Mouse (Mus musculus): ENCODE measurements around the gene Pparg.

Pparg gene

DNA sequence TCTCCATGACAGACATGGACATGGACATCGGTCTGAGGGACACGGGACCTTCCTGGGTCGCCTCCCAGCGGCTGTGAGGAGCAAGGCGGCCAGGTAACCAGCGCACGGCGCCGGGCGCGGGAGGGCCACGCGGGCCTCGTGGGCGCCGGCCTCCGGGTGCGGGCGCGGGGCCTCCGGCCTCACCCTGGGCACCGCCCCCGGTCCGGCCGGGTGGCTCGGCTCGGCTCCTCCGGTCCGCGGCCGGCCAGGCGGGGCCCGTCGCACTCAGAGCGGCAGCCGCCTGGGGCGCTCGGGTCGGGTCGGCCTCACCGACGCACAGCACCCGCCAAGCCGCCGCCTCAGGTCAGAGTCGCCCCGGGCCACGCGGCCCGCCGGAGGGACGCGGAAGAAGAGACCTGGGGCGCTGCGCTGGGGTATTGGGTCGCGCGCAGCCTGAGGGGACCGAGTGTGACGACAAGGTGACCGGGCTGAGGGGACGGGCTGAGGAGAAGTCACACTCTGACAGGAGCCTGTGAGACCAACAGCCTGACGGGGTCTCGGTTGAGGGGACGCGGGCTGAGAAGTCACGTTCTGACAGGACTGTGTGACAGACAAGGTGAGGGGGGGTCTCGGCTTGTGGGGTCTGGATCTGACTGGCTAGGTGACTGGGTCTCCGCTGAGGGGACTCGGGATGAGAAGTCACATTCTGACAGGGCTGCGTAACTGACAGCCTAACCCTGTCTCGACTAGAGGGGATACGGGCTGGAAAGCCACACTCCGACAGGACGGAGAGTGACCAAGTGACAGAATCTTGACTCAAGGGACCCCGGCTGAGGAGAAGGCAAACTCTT, at the start of gene Pparg:
TSS of gene Pparg (plus strand) at position 176 of the 830 bp plus-strand sequence.
- DNase-seq = peak; percentile 18

- no peak for DNase-seq
Observed at GRCm38 (mm10) chr6:115312780-115313179, 48.0 kb upstream of the Pparg start.

DNA sequence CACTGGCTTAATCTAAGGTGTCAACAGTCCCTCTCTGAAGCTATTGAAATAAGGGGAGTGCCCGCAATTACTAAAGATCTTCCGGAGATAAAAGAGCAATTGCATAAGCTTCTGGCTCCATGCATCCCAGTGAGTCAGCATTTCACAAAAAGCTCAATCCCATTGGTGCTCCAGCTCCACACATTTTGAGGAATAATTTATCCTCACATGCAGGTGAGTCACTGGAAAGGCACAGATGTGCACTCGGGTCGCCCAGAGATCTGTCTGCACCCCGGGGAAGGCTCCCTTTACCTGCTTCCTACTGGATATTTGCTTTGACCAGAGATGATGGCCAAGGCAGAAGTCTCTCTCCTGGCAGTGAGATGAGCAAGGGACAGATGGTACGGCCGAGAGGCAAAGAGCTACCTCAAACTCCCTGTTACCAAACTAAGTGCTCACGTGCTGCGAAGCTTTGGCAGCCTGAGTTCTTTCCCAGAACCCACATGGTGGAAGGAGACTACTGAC, 47.5 kb upstream of the Pparg start:
- no peak for DNase-seq

DNA sequence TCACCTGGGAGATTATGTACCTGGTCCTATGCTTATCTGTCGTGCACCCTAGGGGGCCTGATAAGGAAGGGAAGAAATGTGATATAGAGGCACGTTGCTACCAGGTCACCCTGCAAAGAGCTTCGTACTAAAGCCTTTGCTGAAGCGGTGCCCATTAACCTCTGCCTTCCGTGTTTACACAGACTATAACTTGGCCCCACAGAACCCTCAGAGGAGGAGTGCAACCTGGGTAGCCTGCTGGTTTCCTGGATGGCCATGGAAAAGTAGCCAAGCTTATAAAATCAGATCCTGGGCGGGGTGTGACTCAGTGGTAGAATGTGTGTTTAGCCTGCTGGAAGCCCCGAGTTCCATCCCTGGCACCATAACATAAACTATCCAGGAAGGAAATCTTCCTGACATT, 46.8 kb upstream of the Pparg start:
- no peak for DNase-seq

- DNase-seq = no peak
Observed at GRCm38 (mm10) chr6:115315770-115316169, 45.0 kb upstream of the Pparg start.

DNA sequence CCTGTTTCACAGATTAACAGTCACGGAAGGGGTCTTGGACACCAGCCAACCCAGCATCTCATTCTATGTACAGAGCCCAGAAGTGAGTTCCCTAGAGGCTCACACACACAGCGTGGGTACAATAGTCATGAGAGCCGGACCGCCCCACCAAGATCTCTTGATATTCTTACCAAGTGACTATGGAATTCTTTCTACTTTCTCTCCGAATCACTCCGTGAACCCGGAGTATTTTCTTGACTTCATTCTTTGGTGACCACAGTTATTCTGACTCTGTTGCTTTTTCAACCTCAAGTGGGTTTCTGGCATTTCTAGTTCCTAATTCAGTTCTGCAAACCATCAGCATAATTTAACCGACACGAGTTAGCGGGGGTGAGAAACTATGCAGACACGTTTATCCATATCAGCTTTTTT, 43.9 kb upstream of the Pparg start:
- DNase-seq = no peak

- no peak for DNase-seq
Observed at GRCm38 (mm10) chr6:115318811-115319210, 41.9 kb upstream of the Pparg start.

DNA sequence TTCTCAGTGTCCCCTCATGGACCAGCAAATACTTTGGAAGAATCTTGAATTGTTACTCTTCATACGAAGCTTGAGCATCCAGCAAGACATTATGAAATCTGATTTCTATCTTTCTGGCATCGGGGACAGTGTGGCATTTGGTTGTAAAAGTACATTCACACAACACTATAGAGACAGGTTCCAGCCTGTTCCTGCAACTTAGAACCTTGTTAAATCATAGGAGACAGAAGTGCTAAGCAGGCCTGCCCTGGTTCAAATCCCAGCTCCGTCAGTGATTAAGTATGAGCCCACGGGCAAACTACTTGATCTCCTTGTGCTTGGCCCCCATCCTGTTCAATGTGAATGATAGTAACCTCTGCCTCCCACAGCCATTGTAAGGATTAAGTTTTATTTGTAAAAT, 41.1 kb upstream of the Pparg start:
- no peak for DNase-seq

DNA sequence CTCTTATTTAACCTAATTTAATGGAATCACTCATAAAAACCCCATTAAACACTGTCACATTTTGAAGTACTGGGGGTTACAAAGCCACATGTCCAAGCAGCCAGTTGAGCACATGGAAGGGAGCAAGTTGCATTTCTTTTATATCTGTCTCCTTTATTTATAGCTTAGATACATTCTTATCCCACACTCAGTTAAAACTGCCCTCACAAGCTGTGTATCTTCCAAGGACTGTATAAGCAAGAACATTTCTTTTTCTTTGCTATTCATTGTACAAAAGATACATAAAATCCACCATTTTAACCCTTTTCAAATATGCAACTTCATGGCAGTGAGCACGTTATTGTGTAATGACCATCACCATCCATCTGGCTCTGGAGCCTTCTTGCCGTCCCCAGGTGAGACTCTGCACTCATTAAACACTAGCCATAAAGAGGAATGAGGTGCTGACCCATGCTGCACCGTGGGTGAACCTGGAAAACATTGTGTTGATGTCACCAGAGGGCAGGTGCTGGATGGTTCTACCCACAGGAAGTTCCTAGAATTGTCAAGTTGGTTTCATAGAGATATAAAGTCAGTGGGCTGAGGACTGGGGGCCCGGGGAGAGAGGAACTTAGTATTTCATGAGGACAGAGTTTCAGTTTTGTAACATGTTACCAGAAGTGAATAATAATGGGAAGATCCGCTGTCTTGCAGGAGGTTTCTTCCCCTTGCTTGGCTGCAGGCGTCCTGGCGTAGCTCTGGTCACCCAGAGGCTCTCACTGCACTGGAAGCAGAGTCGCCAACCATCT, 39.6 kb upstream of the Pparg start:
- no peak for DNase-seq

DNA sequence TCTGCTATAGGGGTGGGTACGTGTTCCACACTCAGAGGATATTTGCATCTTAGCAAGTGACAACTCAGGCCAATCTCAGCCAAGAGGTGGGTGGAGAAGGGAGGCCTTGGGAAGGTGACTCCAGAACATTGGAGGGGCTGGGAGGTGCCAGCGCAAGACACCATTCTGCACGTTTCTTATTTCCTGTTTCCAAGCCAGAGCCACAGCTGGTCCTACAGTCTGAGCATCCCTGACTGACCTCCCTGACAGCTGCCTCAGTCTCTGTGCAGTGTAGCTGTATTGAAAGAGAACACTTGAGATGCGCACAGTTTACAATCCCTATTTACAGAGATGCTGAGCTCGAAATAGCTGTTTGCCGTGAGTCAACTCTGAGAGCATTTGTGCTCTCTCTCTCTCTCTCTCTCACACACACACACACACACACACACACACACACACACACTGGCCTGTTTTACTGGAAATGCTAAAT, 38.8 kb upstream of the Pparg start:
- DNase-seq = no peak

GRCm38 (mm10) chr6:115322956-115323355, 37.8 kb upstream of the Pparg start:
- DNase-seq = no peak

GRCm38 (mm10) chr6:115330964-115331363, 29.8 kb upstream of the Pparg start:
- DNase-seq = no peak

DNA sequence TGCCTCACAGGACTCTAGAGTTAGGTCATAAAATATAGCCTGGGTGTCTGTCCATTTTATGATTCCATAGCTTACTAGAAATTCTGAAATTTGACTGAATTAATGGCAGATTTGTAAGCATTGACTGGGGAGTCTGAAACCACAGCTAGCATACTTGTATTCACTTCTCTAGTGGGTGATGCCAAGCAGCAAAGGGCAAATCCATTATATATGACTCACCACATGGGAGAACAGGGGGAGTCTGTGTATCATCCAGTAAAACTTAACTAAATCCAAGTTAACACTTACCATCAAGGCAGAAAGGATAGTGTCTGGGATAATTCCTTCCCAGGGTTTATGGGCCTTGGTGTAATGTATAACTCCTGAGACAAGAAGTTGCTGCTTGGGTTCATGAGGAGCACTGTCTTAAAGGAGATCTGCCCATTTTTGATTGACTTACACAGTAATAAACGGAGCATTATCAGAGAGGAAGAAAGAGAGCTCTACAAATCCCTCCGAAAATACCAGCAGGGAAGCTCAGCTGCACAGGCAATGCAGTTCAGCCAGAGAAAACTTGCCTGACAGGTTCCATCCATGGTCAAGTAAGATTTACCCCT, 27.6 kb upstream of the Pparg start:
- no peak for DNase-seq

DNA sequence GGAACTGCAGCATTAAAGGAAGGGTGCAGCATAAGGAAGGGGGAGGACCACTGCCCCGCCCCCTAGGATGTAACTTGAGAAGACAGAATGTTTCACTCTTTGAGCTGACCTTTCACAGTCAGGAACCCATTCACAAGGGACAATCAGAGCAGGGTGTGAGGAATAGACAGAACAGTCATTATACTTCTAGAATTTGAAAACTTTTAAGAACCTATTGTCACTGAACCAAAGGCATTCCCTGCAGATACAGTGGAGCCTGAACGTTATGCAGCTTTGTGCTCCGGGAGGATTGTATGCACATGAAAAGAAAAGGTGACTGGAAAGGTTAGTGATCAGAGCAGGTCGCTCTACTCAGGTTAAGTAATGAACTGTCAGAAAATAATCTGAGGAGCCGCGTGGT, 25.2 kb upstream of the Pparg start:
- no peak for DNase-seq

DNA sequence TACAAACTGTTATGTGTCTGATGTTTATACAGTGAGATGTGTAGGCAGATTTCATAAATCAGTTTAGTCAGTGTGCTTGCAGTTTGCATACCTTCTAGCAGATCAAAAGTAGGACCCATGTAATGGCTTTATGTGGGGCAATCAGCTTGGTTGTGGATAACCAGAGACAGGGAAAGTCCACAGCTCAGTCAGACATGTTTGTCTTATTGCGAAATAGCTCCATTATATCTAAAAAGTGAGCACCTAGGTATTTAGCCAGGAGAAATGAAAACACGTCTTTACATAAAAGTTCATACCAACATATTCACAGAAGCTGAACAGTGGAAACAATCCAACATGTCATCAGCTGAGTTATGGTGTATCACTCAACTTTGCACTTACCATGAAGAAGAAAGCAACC, 20.7 kb upstream of the Pparg start:
- DNase-seq = no peak

DNA sequence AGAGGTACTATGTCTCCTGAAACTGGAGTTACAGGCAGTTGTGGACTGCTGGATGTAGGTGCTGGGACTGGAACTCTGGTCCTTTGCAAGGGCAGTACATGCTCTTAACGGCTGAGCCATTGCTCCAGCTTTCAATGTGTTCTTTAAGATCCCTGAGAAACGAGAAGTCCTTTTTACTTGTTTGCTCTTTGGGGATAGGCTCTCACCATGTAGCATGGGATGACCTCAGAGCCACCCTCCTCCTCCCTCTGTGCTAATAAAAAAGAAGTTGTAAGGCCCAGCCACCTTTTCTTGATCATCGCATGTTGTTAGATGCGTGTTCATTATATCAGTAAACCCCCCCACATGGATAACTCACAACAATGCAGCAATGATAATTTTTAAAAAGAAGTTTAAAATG, 17.7 kb upstream of the Pparg start:
- no peak for DNase-seq

DNA sequence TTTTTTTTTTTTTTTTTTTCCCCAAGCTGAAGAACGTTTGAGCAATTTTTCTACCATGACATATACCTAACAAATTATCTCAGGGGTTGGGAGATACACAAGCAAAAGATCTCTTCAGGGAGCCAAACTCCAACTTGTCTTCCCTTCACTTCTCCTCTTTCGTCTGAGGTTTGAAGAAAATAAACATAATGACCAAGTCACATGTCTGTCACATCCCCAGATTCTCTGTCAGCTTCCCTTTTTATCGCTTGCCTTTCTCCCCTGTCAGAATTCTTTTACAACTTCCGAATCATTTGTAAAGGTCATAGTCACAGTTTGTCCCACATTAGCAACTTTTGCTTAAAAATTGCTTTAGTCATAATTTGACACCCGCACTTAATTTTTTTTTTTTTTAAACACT, 17.2 kb upstream of the Pparg start:
- DNase-seq = no peak

DNA sequence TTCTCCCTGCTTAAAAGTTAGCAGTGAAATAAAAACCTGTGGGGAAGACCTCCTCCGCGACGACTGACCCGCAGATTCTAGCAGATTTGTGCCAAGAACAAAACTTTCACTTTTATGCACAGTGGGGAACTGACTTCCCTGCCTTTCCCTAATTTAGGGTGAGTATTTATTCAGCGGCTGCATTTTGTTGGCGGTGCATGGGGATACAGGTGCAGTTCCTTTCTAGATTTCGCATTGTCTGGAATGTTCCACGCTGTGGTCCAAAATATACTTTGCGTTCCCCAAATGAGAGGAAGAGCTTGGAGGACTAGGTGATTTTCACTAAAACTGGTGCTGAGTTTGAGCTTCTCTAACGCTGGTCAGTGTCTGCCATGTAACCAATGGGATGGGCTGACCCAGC, 16.6 kb upstream of the Pparg start:
- DNase-seq = no peak

DNA sequence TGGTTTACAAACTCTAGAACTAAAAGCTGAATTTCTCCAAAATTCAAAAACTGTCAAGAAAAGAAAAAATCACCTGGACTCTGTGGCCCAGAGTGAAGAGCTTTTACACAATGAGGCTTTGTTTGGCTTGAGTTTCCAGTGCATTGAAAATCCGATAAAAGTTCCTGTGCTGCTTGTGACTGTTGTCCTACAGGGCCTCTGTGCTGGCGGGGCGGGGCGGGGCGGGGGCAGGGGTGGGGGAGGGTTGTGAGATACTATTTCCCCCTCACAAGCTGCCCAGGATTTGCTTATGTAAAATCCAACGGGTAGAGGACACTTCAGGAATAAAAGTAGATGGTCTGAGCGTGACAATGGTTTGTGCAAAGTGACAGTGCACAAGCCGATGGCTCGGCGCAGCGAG, 16.2 kb upstream of the Pparg start:
- no peak for DNase-seq

DNA sequence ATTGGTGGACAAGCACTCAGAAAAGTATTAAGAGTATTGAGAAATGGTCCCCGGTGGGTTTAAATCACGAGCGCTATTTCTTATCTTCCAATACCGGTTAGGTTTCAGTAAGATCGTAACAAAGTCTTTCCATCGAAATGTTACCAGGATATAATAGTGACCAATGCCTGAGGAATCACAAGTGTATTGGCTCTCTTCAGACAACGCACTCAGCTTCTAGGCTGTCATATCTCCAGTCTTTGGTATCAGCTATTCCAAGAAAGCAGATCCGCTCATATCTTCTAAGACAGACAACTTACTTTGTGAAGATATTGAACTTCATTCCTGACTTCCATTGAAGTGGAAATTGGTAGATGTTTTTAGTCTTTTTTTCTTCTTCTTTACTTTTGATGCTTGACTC, 15.7 kb upstream of the Pparg start:
- DNase-seq = no peak

- no peak for DNase-seq
Observed at GRCm38 (mm10) chr6:115349641-115350464, 10.9 kb upstream of the Pparg start.

DNA sequence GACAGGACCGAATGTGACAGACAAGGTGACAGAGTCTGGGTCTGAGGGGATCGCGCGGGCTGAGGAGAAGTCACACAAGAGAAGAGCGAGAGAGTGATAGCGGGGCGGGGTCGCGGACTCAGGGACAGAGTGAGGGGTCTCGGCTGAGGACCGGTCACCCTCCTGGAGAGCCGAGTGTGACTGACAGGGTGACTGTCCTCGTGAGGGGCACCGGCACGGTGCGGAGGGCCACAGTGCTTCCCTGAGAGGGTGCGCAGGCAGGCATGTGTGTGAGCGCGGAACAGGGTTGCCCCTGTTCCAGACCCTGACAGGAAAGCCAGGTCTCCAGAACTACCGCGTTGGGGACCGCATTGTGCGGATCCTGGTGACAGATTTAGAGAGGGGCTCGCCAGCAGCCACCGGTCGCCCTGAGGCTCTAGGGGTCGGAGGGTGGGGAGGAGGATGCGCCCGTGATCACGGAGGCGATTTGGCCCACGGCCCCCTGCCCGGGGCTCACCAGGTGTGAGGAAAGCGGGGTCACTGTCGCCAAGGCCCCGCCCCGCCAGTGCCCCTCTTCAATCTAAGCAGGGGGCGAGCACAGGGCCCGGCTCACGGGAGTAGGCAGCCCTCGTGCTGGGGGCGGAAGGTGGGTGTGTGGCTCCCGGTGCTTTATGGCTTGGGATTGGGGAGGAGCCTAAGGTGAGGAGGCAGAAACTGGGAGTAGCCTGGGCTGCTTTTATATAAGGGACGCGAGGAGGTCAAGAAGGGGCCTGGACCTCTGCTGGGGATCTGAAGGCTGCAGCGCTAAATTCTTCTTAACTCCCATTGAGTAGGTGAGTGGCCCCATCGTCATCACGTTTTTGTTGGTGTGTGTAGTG, 1.1 kb downstream of the Pparg start:
- peak; percentile 2 for DNase-seq

Measured in thymus, postnatal 25 days (tissue).